Mouse (Mus musculus) hindbrain, embryonic 16.5 days (tissue): ENCODE measurements at regions not wholly inside any gene's neighbourhood (a gene's known extent, or its start where the extent isn't known, plus 50 kb on each side); places are given as distances from the start of the nearest gene placed in this dataset.

Source experiments
- ATAC-seq: fragments of 200-750 bp; cut with Nextera tagmentation; 2 replicates; pipeline ENCODE4 v1.8.0; 2017; ENCODE audit warnings: moderate TSS enrichment, moderate library complexity
- H3K27ac ChIP-seq: fragments of 300-500 bp; sonication (generic); 2 replicates; pipeline ENCODE4 v1.5.1; 2014; ENCODE audit warnings: low read depth, mild to moderate bottlenecking, control low read depth, low read length, moderate library complexity
- H3K27me3 ChIP-seq: fragments of 300-500 bp; sonication (generic); replicated peaks from 2 replicates; pipeline ENCODE4 v1.6.1; 2014; ENCODE audit warnings: low read length; ENCODE audit not compliant: control insufficient read depth, insufficient read depth
- H3K36me3 ChIP-seq: fragments of 300-500 bp; sonication (generic); 2 replicates; pipeline ENCODE4 v1.6.1; 2014; ENCODE audit warnings: mild to moderate bottlenecking, low read length, moderate library complexity, mixed read lengths; ENCODE audit not compliant: control insufficient read depth, insufficient read depth
- H3K4me1 ChIP-seq: fragments of 300-500 bp; sonication (generic); 2 replicates; pipeline ENCODE4 v1.6.1; 2014; ENCODE audit warnings: low read depth, low read length; ENCODE audit not compliant: control insufficient read depth, insufficient read depth
- H3K4me2 ChIP-seq: fragments of 300-500 bp; sonication (generic); 2 replicates; pipeline ENCODE4 v1.6.1; 2014; ENCODE audit warnings: mild to moderate bottlenecking, low read length, control low read depth, moderate library complexity
- H3K4me3 ChIP-seq: fragments of 300-500 bp; sonication (generic); 2 replicates; pipeline ENCODE4 v1.5.1; 2014; ENCODE audit warnings: mild to moderate bottlenecking, low read length, control low read depth, moderate library complexity
- H3K9ac ChIP-seq: fragments of 300-500 bp; sonication (generic); 2 replicates; pipeline ENCODE4 v1.6.1; 2014; ENCODE audit warnings: low read depth, mild to moderate bottlenecking, control low read depth, low read length, moderate library complexity
- H3K9me3 ChIP-seq: fragments of 300-500 bp; sonication (generic); 2 replicates; pipeline ENCODE4 v1.6.1; 2014; ENCODE audit warnings: mild to moderate bottlenecking, low read length, moderate library complexity; ENCODE audit not compliant: control insufficient read depth
- WGBS: fragments of 180-500 bp; shearing (Covaris S2); extraction: QIAGEN DNeasy Blood & Tissue Kit; methylation state at CpG from one replicate; pipeline ENCODE4 v1.1.7; 2014; 5-methylcytosine and 5-hydroxymethylcytosine counted together

GRCm38 (mm10) chr2:146637573-146637972 lies 125.4 kb upstream of the Ralgapa2 start:
- Histone ChIP-seq H3K4me3 (no peak overlapping the region), H3K27ac (no peak overlapping the region), H3K9me3 (no peaks in the 10 kb centered on the region), H3K36me3 (no peaks in the 10 kb centered on the region), H3K9ac (no peak overlapping the region), H3K27me3 (peaks cover 9% of the 10 kb centered on the region), H3K4me2 (no peak overlapping the region), H3K4me1 (no peaks in the 10 kb centered on the region)
- 0 out of 2 replicates have a peak, but pooled peaks have one; percentile 40 for ATAC-seq
- 66% methylated on average over 5 of the region's 5 CpGs for WGBS

GRCm38 (mm10) chr2:146646237-146646972 lies 134.3 kb upstream of the Ralgapa2 start:
- H3K4me2 ChIP-seq = peak overlapping the region; percentile 50
- no peak overlapping the region for H3K9ac ChIP-seq
- ATAC-seq = peak; percentile 90
- no peaks in the 10 kb centered on the region for H3K9me3 ChIP-seq
- no peaks in the 10 kb centered on the region; the same call in 1 of the 2 replicates for H3K27me3 ChIP-seq
- 15% methylated on average over 16 of the region's 16 CpGs for WGBS
- peaks cover 5% of the 10 kb centered on the region for H3K4me1 ChIP-seq
- no peaks in the 10 kb centered on the region for H3K36me3 ChIP-seq
- no peak overlapping the region for H3K27ac ChIP-seq
- H3K4me3 ChIP-seq = no peak overlapping the region

- peak; percentile 61 for ATAC-seq
- Histone ChIP-seq H3K4me1 (peaks cover 5% of the 10 kb centered on the region), H3K4me3 (no peak overlapping the region), H3K9me3 (no peaks in the 10 kb centered on the region), H3K4me2 (peak overlapping the region; percentile 50), H3K9ac (no peak overlapping the region), H3K36me3 (no peaks in the 10 kb centered on the region), H3K27ac (no peak overlapping the region), H3K27me3 (no peaks in the 10 kb centered on the region; the same call in 1 of the 2 replicates)
- 81% methylated on average over 2 of the region's 2 CpGs for WGBS
These were observed 134.8 kb upstream of the Ralgapa2 start for GRCm38 (mm10) chr2:146646973-146647282.

DNA sequence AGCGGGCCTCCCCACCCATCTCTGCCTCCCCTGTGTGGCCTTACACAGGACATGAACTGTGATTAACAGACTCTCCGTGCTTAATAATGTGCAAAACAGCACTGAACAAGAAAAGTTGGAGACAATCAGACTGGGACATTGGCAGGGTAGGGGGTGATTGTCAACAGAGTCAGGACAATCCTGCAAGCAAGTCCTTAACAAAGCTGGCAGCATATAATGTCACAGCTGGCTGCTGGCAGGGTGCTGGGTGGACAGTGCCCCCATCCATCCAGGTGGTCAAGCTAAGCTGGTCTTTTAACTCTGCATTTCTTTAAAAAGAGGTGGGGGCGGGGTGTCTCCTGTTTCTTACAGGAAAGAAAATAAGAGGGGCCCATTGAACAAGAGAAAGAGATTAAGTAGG lies 149.2 kb upstream of the Ralgapa2 start:
- no peak overlapping the region for H3K4me2 ChIP-seq
- no peaks in the 10 kb centered on the region for H3K36me3 ChIP-seq
- no peaks in the 10 kb centered on the region for H3K4me1 ChIP-seq
- 49% methylated on average over 3 of the region's 3 CpGs for WGBS
- ATAC-seq = no peak
- H3K4me3 ChIP-seq = no peak overlapping the region
- no peak overlapping the region for H3K27ac ChIP-seq
- no peak overlapping the region for H3K9ac ChIP-seq
- no peaks in the 10 kb centered on the region for H3K9me3 ChIP-seq
- no peaks in the 10 kb centered on the region; the same call in none of the 2 replicates for H3K27me3 ChIP-seq

GRCm38 (mm10) chr2:146672761-146673160 lies 160.6 kb upstream of the Ralgapa2 start:
- H3K4me2 ChIP-seq = no peak overlapping the region
- H3K9me3 ChIP-seq = no peaks in the 10 kb centered on the region
- H3K9ac ChIP-seq = no peak overlapping the region
- H3K4me1 ChIP-seq = no peaks in the 10 kb centered on the region
- 53% methylated on average over 2 of the region's 2 CpGs for WGBS
- H3K36me3 ChIP-seq = no peaks in the 10 kb centered on the region
- no peak for ATAC-seq
- no peaks in the 10 kb centered on the region for H3K27me3 ChIP-seq
- no peak overlapping the region for H3K27ac ChIP-seq
- H3K4me3 ChIP-seq = no peak overlapping the region

DNA sequence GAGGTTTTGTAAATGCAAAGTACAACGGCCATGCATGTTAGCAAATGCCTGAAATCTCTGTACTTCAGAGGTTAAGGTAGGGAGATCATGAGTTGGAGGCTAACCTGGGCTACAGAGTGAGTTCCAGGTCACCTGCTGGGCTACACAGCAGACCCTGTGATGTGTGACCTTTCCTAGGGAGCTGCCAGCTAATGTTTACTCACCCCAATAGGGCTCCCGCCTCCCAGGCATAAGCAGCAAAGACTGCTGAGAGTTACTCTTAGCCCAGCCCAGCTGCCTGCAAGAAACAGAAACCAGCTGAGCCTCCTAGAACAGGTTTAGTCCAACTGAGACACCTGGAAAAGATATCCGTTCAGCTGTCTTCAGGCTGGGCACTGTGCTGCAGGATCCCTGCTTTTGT lies 169.8 kb upstream of the Ralgapa2 start:
- no peaks in the 10 kb centered on the region for H3K36me3 ChIP-seq
- H3K9ac ChIP-seq = no peak overlapping the region
- ATAC-seq = no peak
- no peaks in the 10 kb centered on the region for H3K9me3 ChIP-seq
- H3K4me1 ChIP-seq = no peaks in the 10 kb centered on the region
- H3K27ac ChIP-seq = no peak overlapping the region
- no peaks in the 10 kb centered on the region for H3K27me3 ChIP-seq
- no peak overlapping the region for H3K4me3 ChIP-seq
- no peak overlapping the region for H3K4me2 ChIP-seq
- 74% methylated on average over 3 of the region's 3 CpGs for WGBS

DNA sequence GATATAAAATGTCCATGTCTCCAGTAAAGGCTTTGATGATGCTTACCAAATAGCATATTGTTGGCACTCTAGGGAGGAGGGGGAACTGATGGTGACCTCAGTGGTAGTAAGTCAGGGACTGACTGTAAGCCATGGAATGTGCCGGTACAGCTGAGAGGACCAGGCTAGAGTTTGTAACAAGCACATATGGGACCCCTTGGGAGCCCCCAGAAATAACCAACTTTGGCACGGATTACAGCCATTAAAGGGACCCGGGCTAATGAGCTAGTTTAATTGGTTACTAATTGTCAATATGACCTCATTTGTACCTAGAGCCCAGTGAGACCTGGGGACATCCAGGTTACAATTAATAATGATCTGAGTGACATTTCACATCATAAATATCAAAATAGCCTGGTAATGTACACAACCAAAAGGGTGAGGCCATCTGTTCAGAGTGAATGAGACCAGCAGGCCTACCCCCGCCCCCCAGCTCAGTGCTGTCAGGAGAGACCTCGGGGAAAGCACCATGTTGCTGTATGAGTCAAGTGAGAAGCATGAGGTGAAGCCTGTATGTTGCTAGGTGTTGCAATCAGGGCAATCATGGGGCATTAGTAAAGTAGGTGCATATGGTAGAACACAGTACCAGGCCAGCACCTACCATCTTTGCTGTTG lies 169.7 kb upstream of the Kiz start:
- H3K27me3 ChIP-seq = no peaks in the 10 kb centered on the region
- no peaks in the 10 kb centered on the region for H3K4me1 ChIP-seq
- no peaks in the 10 kb centered on the region for H3K9me3 ChIP-seq
- no peak for ATAC-seq
- H3K36me3 ChIP-seq = no peaks in the 10 kb centered on the region
- no peak overlapping the region for H3K9ac ChIP-seq
- WGBS = 39% methylated on average over 5 of the region's 5 CpGs
- no peak overlapping the region for H3K4me3 ChIP-seq
- H3K27ac ChIP-seq = no peak overlapping the region
- no peak overlapping the region for H3K4me2 ChIP-seq

GRCm38 (mm10) chr2:146688544-146688943 lies 167.1 kb upstream of the Kiz start:
- no peak overlapping the region for H3K4me2 ChIP-seq
- H3K36me3 ChIP-seq = no peaks in the 10 kb centered on the region
- no peaks in the 10 kb centered on the region for H3K4me1 ChIP-seq
- H3K4me3 ChIP-seq = no peak overlapping the region
- 67% methylated on average over 7 of the region's 7 CpGs for WGBS
- H3K9me3 ChIP-seq = peaks cover 2% of the 10 kb centered on the region; the same call in 1 of the 2 replicates
- no peak overlapping the region for H3K9ac ChIP-seq
- no peak for ATAC-seq
- H3K27me3 ChIP-seq = no peaks in the 10 kb centered on the region
- no peak overlapping the region for H3K27ac ChIP-seq

DNA sequence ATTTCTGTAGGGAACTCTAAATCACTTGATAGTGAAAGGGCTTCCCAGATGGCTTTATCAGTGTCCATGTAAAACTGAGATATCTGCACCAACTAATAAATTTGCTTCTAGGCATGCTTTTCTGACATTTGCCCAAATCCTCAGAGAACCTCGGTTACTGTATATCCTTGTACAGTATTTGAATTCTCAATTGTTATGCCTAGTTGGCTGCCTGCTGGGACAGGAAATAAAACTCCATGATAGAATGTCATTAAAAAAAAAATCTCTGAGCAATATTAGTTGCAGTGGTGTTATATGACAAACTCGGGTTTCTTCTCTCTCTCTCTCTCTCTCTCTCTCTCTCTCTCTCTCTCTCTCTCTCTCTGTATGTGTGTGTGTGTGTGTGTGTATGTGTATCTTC lies 162.2 kb upstream of the Kiz start:
- no peak overlapping the region for H3K4me3 ChIP-seq
- peaks cover 2% of the 10 kb centered on the region; the same call in 1 of the 2 replicates for H3K9me3 ChIP-seq
- H3K4me1 ChIP-seq = no peaks in the 10 kb centered on the region
- no peak overlapping the region; the same call in 1 of the 2 replicates for H3K4me2 ChIP-seq
- no peaks in the 10 kb centered on the region for H3K27me3 ChIP-seq
- H3K9ac ChIP-seq = no peak overlapping the region
- ATAC-seq = peak; percentile 24; the same call in 1 of the 2 replicates
- WGBS = 36% methylated on average over 2 of the region's 2 CpGs
- H3K27ac ChIP-seq = no peak overlapping the region
- H3K36me3 ChIP-seq = no peaks in the 10 kb centered on the region
